Mouse (Mus musculus): ENCODE results near the gene Tubb4a. TPM values are rescaled to one million over a fixed set of nuclear protein-coding genes. Genes with fewer than 3 reads are reported as not detected.

Tubb4a gene
- polyA plus RNA-seq, 1 experiment: 0.06 TPM

- Histone ChIP-seq H3K4me1 (ENCODE audit: control insufficient read depth, insufficient read depth, low read length) (peaks cover 18% of the 10 kb centered on the region), H3K27me3 (ENCODE audit: control insufficient read depth, insufficient read depth, low read length) (no peaks in the 10 kb centered on the region), H3K36me3 (ENCODE audit: control insufficient read depth, insufficient read depth, low read length) (peaks cover 1% of the 10 kb centered on the region; the same call in 1 of the 2 replicates), H3K4me3 (ENCODE audit: control insufficient read depth, low read depth, low read length) (peak overlapping the region; percentile 96), H3K27ac (ENCODE audit: control insufficient read depth, insufficient read depth, low read depth, low read length) (peak overlapping the region; percentile 50)
- TF ChIP-seq CTCF (IDR thresholded peaks at IDR 0.05; ENCODE audit: control insufficient read depth, insufficient read depth, insufficient replicate concordance, low read depth, low read length) (no peak), POLR2A (IDR thresholded peaks at IDR 0.05; ENCODE audit: control insufficient read depth, low read depth, low read length) (peak; percentile 66)
Measured at GRCm38 (mm10) chr17:57031661-57032420, 55.7 kb downstream of the Tubb4a start.

- Histone ChIP-seq H3K27ac (ENCODE audit: control insufficient read depth, insufficient read depth, low read depth, low read length) (peak within 1 kb of the TSS; percentile 96), H3K4me1 (ENCODE audit: control insufficient read depth, insufficient read depth, low read length) (peaks cover 18% of the 10 kb centered on the region), H3K27me3 (ENCODE audit: control insufficient read depth, insufficient read depth, low read length) (no peaks in the 10 kb centered on the region), H3K4me3 (ENCODE audit: control insufficient read depth, low read depth, low read length) (peak within 1 kb of the TSS; percentile 96), H3K36me3 (ENCODE audit: control insufficient read depth, insufficient read depth, low read length) (peaks cover 3% of the 10 kb centered on the region; the same call in 1 of the 2 replicates)
- TF ChIP-seq POLR2A (IDR thresholded peaks at IDR 0.05; ENCODE audit: control insufficient read depth, low read depth, low read length) (peak; percentile 53), CTCF (IDR thresholded peaks at IDR 0.05; ENCODE audit: control insufficient read depth, insufficient read depth, insufficient replicate concordance, low read depth, low read length) (no peak)
Measured at GRCm38 (mm10) chr17:57030931-57031660, 56.5 kb downstream of the Tubb4a start, which contains the start of gene Khsrp. Gene Khsrp (minus strand): TSS chr17:57031522.

Other genes with a start within 250 kb of the Tubb4a start
- 166 TPM in 2 replicates for gene Acsbg2, start 213.3 kb downstream of the Tubb4a start, polyA plus RNA-seq (2012; rRNA removed)
- 157 and 164 TPM in 2 replicates for gene 1700061G19Rik, start 212.3 kb downstream of the Tubb4a start, polyA plus RNA-seq (2012; rRNA removed)
- gene Mllt1, start 152.4 kb downstream of the Tubb4a start, polyA plus RNA-seq (2012; rRNA removed): 60.6 and 73.5 TPM in 2 replicates
- gene Acer1, start 105.7 kb downstream of the Tubb4a start, polyA plus RNA-seq (2012; rRNA removed): not detected in 2 replicates
- gene Clpp, start 97.5 kb downstream of the Tubb4a start, polyA plus RNA-seq (2012; rRNA removed): 31.1 and 33.7 TPM in 2 replicates
- 30.2 and 35.7 TPM in 2 replicates for gene Alkbh7, start 90.4 kb downstream of the Tubb4a start, polyA plus RNA-seq (2012; rRNA removed)
- not detected in 2 replicates for gene Pspn, start 87.8 kb downstream of the Tubb4a start, polyA plus RNA-seq (2012; rRNA removed)
- gene Gtf2f1, start 76.5 kb downstream of the Tubb4a start, polyA plus RNA-seq (2012; rRNA removed): 175 and 195 TPM in 2 replicates
- gene Gm17949, start 76.3 kb downstream of the Tubb4a start, polyA plus RNA-seq (2012; rRNA removed): 19.7 and 21.3 TPM in 2 replicates
- gene Khsrp, start 56.3 kb downstream of the Tubb4a start, polyA plus RNA-seq (2012; rRNA removed): 45.2 and 45.9 TPM in 2 replicates
- 45.5 and 48.0 TPM in 2 replicates for gene Slc25a41, start 46.1 kb downstream of the Tubb4a start, polyA plus RNA-seq (2012; rRNA removed)
- gene Crb3, start 28.7 kb downstream of the Tubb4a start, polyA plus RNA-seq (2012; rRNA removed): 2.4 and 4.3 TPM in 2 replicates
- 8.8 and 8.9 TPM in 2 replicates for gene Slc25a23, start 27.9 kb downstream of the Tubb4a start, polyA plus RNA-seq (2012; rRNA removed)
- gene Dennd1c, start 9.3 kb downstream of the Tubb4a start, polyA plus RNA-seq (2012; rRNA removed): 0.35 and 0.41 TPM in 2 replicates
- gene Tnfsf9, start 17.5 kb upstream of the Tubb4a start, polyA plus RNA-seq (2012; rRNA removed): 0.10 TPM in 1 of 2 replicates, not detected in the other
- not detected in 2 replicates for gene Cd70, start 62.0 kb upstream of the Tubb4a start, polyA plus RNA-seq (2012; rRNA removed)
- not detected in 2 replicates for gene Tnfsf14, start 106.4 kb upstream of the Tubb4a start, polyA plus RNA-seq (2012; rRNA removed)
- 6.3 and 12.4 TPM in 2 replicates for gene C3, start 140.4 kb upstream of the Tubb4a start, polyA plus RNA-seq (2012; rRNA removed)
- gene Gpr108, start 160.7 kb upstream of the Tubb4a start, polyA plus RNA-seq (2012; rRNA removed): 34.1 and 37.3 TPM in 2 replicates
- 4.5 and 5.6 TPM in 2 replicates for gene Trip10, start 161.7 kb upstream of the Tubb4a start, polyA plus RNA-seq (2012; rRNA removed)
- 7.4 and 8.4 TPM in 2 replicates for gene Vav1, start 191.3 kb upstream of the Tubb4a start, polyA plus RNA-seq (2012; rRNA removed)

Data from testis, adult 2 months (tissue).